Mouse (Mus musculus) layer of hippocampus, postnatal 10 days (tissue): ENCODE results near the gene Ubxn6. TPM values are rescaled to one million over a fixed set of nuclear protein-coding genes. Genes with fewer than 3 reads are reported as not detected.

Source experiments
- DNase-seq, 2 experiments: peaks; one replicate each; pipeline ENCODE4 v3.0.0; 2021; ENCODE audit warnings: low spot score in 2 of 2
- total RNA-seq, 2 experiments: library from RNA; stranded (reverse); gene quantifications; 2 replicates each; pipeline ENCODE4 v1.2.3; 2021

Gene Ubxn6
- total RNA-seq, 2 experiments from 2014 or later, result 68.5 to 70.6 TPM

DNA sequence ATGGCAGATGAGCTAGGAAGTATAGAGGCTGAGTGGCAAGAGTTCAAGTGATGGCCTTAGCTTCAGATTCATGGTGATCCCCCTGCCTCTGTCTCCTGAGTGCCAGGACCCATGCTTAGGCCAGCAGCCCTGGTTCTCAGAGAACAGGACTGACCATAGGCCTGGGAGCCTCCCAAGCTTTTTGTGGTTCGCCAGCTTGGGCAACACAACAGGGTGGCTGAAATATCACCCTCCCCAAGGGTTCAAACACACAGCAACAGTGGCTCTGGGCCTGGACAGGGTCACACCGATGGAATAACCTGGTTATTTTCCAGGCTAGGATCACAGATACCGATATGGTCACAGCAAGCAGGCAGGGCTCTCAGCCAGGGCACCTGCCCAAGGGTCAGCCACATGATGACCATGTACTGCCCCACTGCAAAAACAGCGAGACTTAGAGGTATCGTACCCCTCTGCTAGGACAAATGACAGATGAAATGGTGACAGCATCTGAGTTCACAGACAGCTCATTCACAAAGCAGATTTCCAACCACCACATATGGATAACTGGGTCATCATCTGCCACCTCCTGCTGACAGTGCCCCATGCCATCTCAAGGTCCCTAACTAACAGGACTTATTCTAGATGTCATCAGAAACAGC is 46.9 kb downstream of the Ubxn6 start:
- peak; percentile 33 to 37 for DNase-seq

DNA sequence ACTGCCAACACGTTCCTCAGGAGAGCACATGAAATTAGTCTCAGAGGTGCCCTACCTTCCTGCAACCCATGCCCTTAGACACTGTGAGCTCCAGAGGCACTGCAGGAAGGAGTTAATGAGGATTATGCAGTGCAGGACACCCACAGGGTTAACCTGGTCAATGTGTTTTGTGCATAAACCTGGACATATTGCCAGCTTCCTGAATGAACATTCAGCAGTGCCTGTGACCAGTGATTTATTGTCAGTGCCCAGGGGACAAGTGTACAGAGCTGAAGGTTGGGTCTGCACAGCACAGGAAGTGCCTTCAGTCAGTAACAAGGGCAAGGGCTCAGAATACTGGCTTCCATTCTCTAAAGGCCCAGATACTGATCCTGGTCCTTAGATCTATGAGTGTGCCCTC is 47.9 kb downstream of the Ubxn6 start:
- DNase-seq, result peak in 1 of 2 experiments; percentile 3

DNA sequence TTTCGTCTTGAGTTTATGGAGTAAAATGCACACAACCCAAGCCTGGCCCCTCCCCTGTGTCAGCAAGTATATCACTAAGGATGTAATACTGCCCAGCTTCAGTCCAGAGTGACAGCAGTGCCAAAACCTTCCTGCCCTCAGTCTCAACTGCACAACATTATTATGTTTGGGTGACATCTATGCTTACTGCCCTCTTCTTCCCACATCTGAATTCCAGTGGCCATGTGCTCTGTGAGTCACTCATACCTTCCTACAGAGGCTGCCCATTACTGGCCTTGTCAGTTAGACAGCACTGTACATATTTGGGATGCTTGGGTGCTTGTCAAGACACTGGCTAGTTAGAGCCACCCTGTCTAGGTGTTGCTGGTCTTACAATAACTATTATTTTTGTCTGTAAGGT is 48.5 kb downstream of the Ubxn6 start:
- DNase-seq, result no peak

DNA sequence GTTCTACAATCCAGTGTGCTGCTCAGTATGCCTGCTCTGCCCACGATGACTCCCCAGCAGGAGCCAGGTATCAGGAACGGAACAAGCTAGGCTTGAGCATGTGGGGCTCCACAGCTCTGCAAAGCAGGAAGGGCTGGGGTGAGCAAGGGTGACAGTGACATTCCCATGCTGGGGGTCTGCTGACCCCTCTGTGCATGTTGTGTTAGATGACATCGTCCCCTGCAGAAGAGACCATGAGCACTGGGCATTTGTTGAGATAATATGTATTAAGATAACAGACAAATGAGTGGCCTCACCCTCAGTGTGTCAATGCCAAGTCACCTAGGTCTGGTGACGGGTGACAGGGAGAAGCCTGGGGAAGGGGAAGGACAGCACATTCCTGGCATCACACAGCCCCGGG is 49.9 kb downstream of the Ubxn6 start:
- no peak for DNase-seq

DNA sequence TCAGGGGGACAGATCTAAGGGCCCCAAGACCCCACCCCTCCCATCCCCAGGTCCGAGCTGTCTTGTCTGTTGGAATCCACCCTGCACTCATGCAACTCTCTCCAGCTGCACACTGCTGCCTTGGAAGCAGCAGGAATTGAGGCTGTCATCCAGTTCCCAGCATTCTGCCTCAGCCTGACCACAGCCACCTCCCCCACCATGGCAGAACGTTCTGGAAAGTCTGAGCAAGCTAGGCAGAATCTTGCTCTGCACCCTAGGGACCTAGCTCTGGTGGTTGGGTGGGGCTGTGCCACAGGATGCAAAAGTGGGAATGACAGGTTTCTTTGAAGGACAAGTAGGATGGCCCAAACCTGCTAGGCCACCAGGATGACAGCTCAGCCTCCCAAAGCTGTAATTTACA is 50.4 kb downstream of the Ubxn6 start:
- DNase-seq, result no peak

DNA sequence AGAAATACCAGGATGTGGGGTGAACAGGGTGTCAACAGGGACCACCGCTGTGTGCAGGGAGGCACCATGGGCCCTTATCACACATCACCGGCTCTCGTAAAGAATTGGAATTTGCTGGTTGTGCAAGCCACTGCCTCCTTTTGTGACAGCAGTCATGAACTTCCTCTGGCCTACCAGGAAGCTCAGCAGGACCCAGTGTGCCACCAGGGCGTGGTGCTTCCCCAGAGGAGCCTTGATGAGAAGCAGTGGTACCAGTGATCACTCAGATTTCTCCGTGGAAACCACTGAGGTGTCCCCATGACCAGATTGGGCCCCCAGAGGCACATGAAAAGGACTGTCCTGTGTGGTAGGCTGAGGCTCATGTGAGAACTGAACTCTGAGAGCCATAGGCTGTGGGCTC is 51.4 kb downstream of the Ubxn6 start:
- peak; percentile 6 to 20 for DNase-seq

DNA sequence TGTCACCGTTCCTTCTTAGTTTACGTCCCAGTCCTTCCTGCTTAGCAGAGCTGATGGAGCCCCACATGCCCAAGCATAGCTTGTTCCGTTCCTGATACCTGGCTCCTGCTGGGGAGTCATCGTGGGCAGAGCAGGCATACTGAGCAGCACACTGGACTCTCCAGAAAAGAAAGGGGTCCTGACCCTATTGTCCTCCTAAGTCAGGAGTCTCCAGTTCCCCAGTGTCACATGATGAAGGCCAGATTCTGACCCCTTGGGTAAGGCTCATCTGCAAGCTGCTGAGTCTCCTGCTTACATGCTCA is 51.9 kb downstream of the Ubxn6 start:
- DNase-seq, result no peak

DNA sequence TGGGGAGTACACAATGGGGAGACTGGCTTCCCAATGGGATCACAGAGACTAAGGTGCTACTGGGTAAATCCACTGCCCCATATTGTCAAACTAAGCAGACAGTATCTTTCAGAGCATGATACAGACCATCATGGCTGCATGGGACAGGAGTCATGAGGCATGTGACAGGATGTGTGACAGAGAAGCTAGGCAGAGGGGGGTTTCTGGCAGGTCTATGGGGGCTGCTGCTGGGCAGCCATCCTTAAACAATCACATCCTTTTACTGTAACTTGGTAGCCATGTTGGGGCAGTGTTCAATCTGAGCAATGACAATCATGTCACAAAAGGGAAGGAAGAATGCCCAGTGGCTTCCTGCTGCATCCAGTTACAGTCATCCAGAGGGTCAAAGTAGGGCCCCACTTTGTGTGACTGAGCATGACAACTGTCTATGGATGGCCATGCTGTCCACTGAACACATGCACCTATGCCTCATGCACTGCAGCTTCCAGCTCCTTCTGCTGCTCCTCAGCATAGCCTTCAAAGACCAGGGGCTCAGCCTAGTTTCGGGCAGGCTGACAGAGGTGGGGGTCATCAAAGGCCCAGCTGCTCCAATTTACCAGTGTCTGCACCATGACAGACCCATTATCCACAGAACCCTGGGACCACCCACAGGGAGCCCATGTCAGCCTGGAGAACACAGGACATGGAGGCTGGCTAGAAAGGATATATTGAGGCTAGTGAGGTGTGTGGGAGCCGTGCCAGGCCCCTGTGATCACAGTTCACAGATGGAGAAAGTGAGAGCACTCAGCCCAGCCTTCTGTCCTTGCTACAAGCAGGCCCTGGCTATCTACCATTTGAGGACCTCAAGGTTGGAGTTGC is 52.5 kb downstream of the Ubxn6 start:
- peak in 1 of 2 experiments; percentile 17 for DNase-seq

DNA sequence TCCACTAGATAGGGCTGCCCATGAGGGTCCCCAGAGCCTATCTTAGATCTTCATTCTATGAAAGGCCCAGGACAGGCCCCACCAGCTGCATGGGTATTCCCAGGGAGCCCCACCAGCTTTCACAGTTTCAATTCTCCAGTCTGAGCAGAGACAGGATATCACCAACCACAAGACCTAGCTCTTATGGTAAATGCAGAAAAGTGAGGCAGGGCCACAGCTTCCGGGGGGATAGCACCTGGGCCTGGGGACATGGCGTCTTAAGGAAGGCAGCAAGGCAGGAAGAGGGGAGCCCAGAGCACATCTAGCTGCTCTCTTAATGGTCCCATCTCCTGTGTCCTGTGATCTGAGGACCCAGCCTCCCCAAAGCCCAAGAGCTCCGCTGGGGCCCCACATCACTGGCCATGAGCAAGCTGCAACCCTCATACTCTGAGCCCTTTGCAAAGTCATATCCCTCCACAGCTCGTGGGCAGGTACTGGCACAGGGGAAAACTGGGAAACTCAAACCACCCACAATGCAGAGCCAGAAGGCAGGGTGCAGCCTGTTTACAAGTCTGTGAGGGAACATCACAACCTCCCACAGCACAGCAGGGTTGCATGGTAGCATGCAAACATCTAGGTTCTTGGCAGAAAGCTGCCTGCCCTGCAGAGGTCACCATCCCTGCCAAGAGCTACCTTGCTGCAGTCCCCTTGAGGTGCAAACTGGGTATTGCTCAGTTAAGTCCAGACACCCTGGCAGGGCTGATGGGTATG is 53.5 kb downstream of the Ubxn6 start:
- peak in 1 of 2 experiments; percentile 54 for DNase-seq

DNA sequence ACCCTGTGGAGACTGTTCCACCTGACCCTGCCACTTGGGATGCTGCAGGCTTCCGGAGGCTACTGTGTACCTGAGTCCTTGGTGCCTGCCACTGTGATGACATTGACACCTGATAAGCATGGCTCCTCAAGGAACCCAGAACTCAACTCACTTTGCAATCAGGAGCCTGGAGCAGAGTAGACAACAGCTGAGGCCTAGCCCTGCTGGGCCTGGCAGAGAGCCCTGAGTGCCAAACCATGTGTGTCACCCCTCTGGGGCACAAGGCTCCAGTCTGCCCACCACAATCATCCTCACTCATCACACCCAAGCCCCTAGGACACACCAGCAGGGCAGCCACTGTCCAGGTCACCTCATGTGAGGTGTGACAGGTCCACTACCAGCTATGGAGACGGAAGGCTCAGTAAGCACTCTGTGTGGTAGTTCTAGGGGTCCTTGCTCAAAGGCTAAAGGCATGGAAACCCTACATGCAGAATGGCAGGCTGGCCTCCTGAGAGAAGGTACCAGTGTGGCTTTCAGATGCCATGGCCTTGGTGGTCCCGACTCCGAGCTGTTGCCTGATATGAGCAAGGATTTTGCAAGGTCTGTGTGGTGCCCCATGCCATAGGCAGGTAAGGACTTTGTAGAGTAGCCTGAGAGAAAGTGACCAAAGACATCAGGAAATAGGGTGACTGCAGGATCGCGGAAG is 54.3 kb downstream of the Ubxn6 start:
- DNase-seq, result peak in 1 of 2 experiments; percentile 25

DNA sequence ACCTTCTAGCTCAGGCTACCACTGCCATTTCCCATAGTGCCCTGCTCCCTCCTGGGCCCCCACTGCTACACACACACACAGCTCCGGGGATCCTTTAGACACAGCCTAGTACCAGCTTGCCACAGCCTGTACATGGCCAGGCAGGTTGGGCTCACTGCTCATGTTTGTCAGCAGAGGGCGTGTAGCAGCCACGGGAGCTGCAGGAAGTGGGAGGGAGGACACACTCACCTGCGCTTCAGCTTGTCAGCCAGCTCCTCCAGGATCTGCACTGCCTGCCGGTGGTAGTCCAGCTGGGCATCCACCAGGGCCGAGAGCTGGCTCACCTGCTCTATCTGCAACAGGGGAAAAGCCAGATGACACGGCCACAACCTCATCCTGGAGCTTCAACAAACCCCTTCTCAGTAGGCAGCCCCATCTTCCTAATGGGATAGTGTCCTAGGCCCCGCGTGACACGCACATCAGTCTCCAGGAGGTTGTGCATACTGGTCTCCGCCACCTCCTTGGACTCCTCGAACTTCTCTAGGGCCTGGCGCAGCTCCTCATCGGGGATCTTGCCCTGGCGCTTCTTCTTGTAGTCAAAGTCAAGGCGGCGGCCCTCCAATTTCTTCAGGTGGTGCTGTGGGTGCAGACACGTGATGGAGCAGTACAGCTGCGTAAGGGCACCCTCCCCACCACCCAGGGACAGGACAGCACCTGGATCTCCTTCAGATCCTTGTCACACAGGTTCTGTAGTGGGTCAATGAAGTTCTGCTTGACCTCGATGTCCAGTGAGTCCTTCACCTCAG is 56.3 kb downstream of the Ubxn6 start:
- DNase-seq, result peak; percentile 68 to 69

DNA sequence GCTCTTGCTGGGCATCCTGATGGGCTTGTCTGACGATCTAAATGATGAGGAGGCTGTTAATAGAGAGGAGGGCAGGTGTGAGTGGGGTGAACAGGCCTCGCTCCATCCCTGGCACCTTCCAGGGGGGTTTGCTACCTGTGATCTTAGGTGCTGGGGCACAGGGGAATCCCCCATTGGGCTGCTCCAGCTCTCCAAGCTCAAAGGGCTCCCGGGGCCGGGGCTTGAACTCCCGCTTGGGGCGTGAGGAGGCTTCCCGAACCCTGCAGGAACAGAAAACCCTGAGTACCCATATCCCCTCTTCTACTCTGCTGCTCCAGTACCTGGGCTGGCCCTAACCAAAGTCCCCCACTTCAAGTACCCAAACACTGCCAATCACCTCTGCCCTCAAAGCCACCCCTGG is 57.0 kb downstream of the Ubxn6 start:
- DNase-seq, result peak in 1 of 2 experiments; percentile 46

Other genes starting within 250 kb of the Ubxn6 start
- 10 to 100 TPM in 1 of 2 experiments, 1 to 10 TPM in 1; 9.4 to 10.5 TPM for gene Zfp119a, start 196.1 kb downstream of the Ubxn6 start, total RNA-seq
- gene Zfp959, start 182.9 kb downstream of the Ubxn6 start, total RNA-seq, result 1 to 10 TPM; 7.8 to 8.1 TPM
- 1 to 10 TPM; 3.9 to 4.4 TPM for gene Zfp119b, start 125.5 kb downstream of the Ubxn6 start, total RNA-seq
- 1 to 10 TPM; 3.1 to 3.8 TPM for gene Ebi3, start 122.4 kb downstream of the Ubxn6 start, total RNA-seq
- gene Yju2, start 115.9 kb downstream of the Ubxn6 start, total RNA-seq, result 10 to 100 TPM; 15.9 to 16.8 TPM
- 10 to 100 TPM; 53.7 to 55.3 TPM for gene Shd, start 104.6 kb downstream of the Ubxn6 start, total RNA-seq
- 100 to 1,000 TPM in 1 of 2 experiments, 10 to 100 TPM in 1; 98.0 to 101 TPM for gene Fsd1, start 88.5 kb downstream of the Ubxn6 start, total RNA-seq
- gene Stap2, start 69.4 kb downstream of the Ubxn6 start, total RNA-seq, result 1 to 10 TPM; 5.3 TPM
- gene Mpnd, start 69.3 kb downstream of the Ubxn6 start, total RNA-seq, result 100 to 1,000 TPM; 109 to 112 TPM
- 10 to 100 TPM; 58.7 to 59.9 TPM for gene Sh3gl1, start 38.4 kb downstream of the Ubxn6 start, total RNA-seq
- gene Chaf1a, start 34.6 kb downstream of the Ubxn6 start, total RNA-seq, result 1 to 10 TPM; 5.2 to 6.2 TPM
- gene Hdgfl2, start 4.6 kb upstream of the Ubxn6 start, total RNA-seq, result 100 to 1,000 TPM in 1 of 2 experiments, 10 to 100 TPM in 1; 99.8 to 115 TPM
- under 1 TPM; 0.43 to 0.51 TPM for gene Plin4, start 34.8 kb upstream of the Ubxn6 start, total RNA-seq
- gene Plin5, start 42.6 kb upstream of the Ubxn6 start, total RNA-seq, result 1 to 10 TPM; 1.0 to 1.7 TPM
- not detected for gene Lrg1, start 47.0 kb upstream of the Ubxn6 start, total RNA-seq
- 100 to 1,000 TPM; 117 to 125 TPM for gene Sema6b, start 65.3 kb upstream of the Ubxn6 start, total RNA-seq
- 1 to 10 TPM; 7.0 to 7.2 TPM for gene Tnfaip8l1, start 87.4 kb upstream of the Ubxn6 start, total RNA-seq
- gene Mydgf, start 108.9 kb upstream of the Ubxn6 start, total RNA-seq, result 10 to 100 TPM; 48.3 to 53.7 TPM
- 10 to 100 TPM; 44.5 to 45.6 TPM for gene Dpp9, start 143.9 kb upstream of the Ubxn6 start, total RNA-seq
- gene Fem1a, start 181.8 kb upstream of the Ubxn6 start, total RNA-seq, result 10 to 100 TPM; 45.3 to 46.5 TPM
- gene Ticam1, start 201.8 kb upstream of the Ubxn6 start, total RNA-seq, result 1 to 10 TPM; 5.2 to 5.9 TPM
- gene Plin3, start 217.8 kb upstream of the Ubxn6 start, total RNA-seq, result 1 to 10 TPM; 5.7 to 7.3 TPM
- gene Arrdc5, start 225.3 kb upstream of the Ubxn6 start, total RNA-seq, result not detected
- gene Uhrf1, start 228.3 kb upstream of the Ubxn6 start, total RNA-seq, result 1 to 10 TPM; 5.9 to 6.3 TPM